Mouse (Mus musculus) lung, postnatal 36 days (tissue): ENCODE results near the gene Kcnk4.

Experiments
- DNase-seq: peaks from one replicate; pipeline ENCODE4 v3.0.0; 2022; ENCODE audit warnings: mixed read lengths

The Kcnk4 gene

GRCm38 (mm10) chr19:6936299-6936698, 2.0 kb upstream of the Kcnk4 start:
- peak; percentile 58 for DNase-seq

- no peak for DNase-seq
These were observed 700 bp downstream of the Kcnk4 start for GRCm38 (mm10) chr19:6933436-6934194.

GRCm38 (mm10) chr19:6933102-6933435, 1.2 kb downstream of the Kcnk4 start:
- DNase-seq = no peak

- DNase-seq = no peak
These were observed 2.3 kb downstream of the Kcnk4 start for GRCm38 (mm10) chr19:6932018-6932417.

GRCm38 (mm10) chr19:6931002-6931401, 3.3 kb downstream of the Kcnk4 start:
- no peak for DNase-seq

- DNase-seq = no peak
These were observed 6.2 kb downstream of the Kcnk4 start for GRCm38 (mm10) chr19:6928080-6928479.

- DNase-seq = peak; percentile 42
These were observed 7.6 kb downstream of the Kcnk4 start for GRCm38 (mm10) chr19:6926559-6927255.

- no peak for DNase-seq
These were observed 8.5 kb downstream of the Kcnk4 start for GRCm38 (mm10) chr19:6925611-6926329.

GRCm38 (mm10) chr19:6925307-6925573, 9.1 kb downstream of the Kcnk4 start, which contains the start of gene Catsperz:
Gene Catsperz (minus strand): TSS chr19:6925380.
- DNase-seq = no peak

- peak; percentile 95 for DNase-seq
These were observed 9.6 kb downstream of the Kcnk4 start for GRCm38 (mm10) chr19:6924461-6925306.

- DNase-seq = no peak
These were observed 11.2 kb downstream of the Kcnk4 start for GRCm38 (mm10) chr19:6922901-6923735.

- DNase-seq = peak; percentile 100
These were observed 12.4 kb downstream of the Kcnk4 start, which contains the start of gene Esrra for GRCm38 (mm10) chr19:6921647-6922567. Gene Esrra (minus strand): TSS chr19:6921813.

- peak; percentile 61 for DNase-seq
These were observed 13.3 kb downstream of the Kcnk4 start for GRCm38 (mm10) chr19:6920741-6921636.

GRCm38 (mm10) chr19:6919876-6920740, 14.2 kb downstream of the Kcnk4 start:
- DNase-seq = peak; percentile 73

- no peak for DNase-seq
These were observed 14.9 kb downstream of the Kcnk4 start for GRCm38 (mm10) chr19:6919431-6919830.

- DNase-seq = no peak
These were observed 16.0 kb downstream of the Kcnk4 start for GRCm38 (mm10) chr19:6918321-6918720.

GRCm38 (mm10) chr19:6916496-6916895, 17.8 kb downstream of the Kcnk4 start:
- no peak for DNase-seq

- DNase-seq = no peak
These were observed 19.0 kb downstream of the Kcnk4 start for GRCm38 (mm10) chr19:6915276-6915675.

- DNase-seq = no peak
These were observed 19.8 kb downstream of the Kcnk4 start for GRCm38 (mm10) chr19:6914540-6914939.
